Mouse (Mus musculus) small intestine, adult 2 months (tissue): ENCODE measurements around the gene Sgsm1.

Source experiments
- CTCF ChIP-seq: fragments of 200-500 bp; IDR thresholded peaks from 2 replicates; pipeline ENCODE4 v1.5.1; 2012; ENCODE audit warnings: low read depth, mild to moderate bottlenecking, control low read depth, inconsistent platforms, low read length, moderate library complexity, mixed read lengths; ENCODE audit not compliant: insufficient replicate concordance, insufficient read length; ENCODE audit errors: extremely low read depth
- POLR2A ChIP-seq: fragments of 200-500 bp; IDR thresholded peaks from 2 replicates; pipeline ENCODE4 v1.6.1; 2012; ENCODE audit warnings: low read depth, mild to moderate bottlenecking, control low read depth, inconsistent platforms, low read length, moderate library complexity

DNA sequence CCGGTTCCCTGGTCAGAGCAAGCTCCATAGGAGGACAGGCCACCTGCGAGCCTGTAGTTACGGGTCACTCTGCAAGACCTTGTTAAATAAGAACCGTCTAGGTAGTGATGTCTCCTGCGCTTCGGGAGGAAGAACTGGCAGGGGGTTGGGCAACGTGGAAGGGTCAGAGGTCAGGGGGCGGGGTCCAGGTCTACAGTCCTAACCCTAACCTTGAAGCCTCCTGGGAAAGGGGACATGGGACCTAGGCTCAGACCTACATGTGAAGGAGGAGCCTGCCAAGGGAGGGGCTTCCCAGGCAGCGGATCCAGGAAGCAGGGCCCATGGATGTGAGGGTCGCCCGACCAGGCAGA, 101.2 kb downstream of the Sgsm1 start:
- TF ChIP-seq CTCF (no peak), POLR2A (no peak)
